Mouse (Mus musculus): ENCODE data around the gene Sirpa.

DNA sequence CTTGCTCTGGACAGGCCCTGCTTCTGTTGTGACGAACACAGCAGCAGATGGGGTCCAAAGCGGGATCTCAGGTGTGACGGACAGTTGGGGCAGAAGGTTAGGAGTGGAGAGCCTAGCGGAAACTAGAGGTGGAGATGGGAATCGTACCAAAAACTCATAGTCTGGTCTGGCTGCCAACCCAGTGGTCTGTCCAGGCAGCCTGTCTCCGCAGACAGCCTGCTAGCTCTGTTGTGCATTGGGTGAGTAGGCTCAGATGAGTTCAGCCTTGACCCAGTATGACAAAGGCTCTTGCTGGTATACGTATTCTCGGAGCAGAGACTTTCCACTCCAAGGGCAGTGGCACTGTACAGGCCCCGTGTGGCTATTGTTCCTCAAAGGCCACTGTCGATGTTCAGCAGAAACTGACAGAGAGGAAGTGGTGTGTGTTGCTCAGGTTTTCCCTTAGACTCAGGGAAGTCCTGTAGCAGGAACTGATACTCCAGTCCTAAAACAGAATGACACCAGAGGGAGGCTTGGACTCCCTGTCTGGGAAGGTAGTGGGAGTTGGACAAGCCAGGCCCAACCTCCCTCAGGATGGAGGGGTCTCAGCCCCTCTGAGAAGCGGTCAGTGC is 6.6 kb upstream of the Sirpa start:
- TF ChIP-seq SMC3 (IDR thresholded peaks at IDR 0.05; ENCODE audit: low read depth, low read length) (peak; percentile 14; the same call in 1 of the 2 replicates), CTCF (conservative IDR thresholded peaks at IDR 0.05 in 1 of 2, IDR thresholded peaks at IDR 0.05 in 1 of 2; ENCODE audit: low read depth in 2 of 2, low read length in 2 of 2) (0 out of 4 replicates have a peak, but pooled peaks of 1 of the 2 experiments have one; percentile 5)
